Mouse (Mus musculus): Measurements from ENCODE around the gene Chaf1b. TPM values are rescaled to one million over a fixed set of nuclear protein-coding genes. Genes with fewer than 3 reads are reported as not detected.

Chaf1b gene
- total and polyA plus RNA-seq, 2 experiments from 2014 or later, result 12.6 to 13.6 TPM

- Histone ChIP-seq H3K27ac (ENCODE audit: low read depth) (no peak overlapping the region), H3K9ac (replicated peaks; ENCODE audit: low read depth, low read length) (no peak overlapping the region), H3K36me3 (replicated peaks; ENCODE audit: control insufficient read depth, insufficient read depth, low read length) (no peaks in the 10 kb centered on the region), H3K27me3 (ENCODE audit: control insufficient read depth, insufficient read depth, low read length) (no peaks in the 10 kb centered on the region), H3K4me3 (ENCODE audit: low read depth, low read length) (no peak overlapping the region), H3K4me2 (ENCODE audit: low read depth, low read length) (no peak overlapping the region), H3K9me3 (replicated peaks; ENCODE audit: control insufficient read depth, low read length) (no peaks in the 10 kb centered on the region), H3K4me1 (ENCODE audit: control insufficient read depth, insufficient read depth) (no peaks in the 10 kb centered on the region; the same call in 1 of the 2 replicates)
- DNase-seq (ENCODE audit: low spot score) (no peak), ATAC-seq (ENCODE audit: insufficient read depth, low read depth) (no peak)
- 73% methylated on average over 20 of the region's 20 CpGs for WGBS
- TF ChIP-seq CTCF (IDR thresholded peaks at IDR 0.05; ENCODE audit: low read depth), result no peak
- TF ChIP-seq EP300 (IDR thresholded peaks at IDR 0.05; ENCODE audit: low read depth), result no peak
Measured at GRCm38 (mm10) chr16:93919189-93919588, 35.5 kb downstream of the Chaf1b start.

- DNase-seq (ENCODE audit: low spot score), result no peak
- Histone ChIP-seq H3K4me3 (ENCODE audit: low read depth, low read length) (no peak overlapping the region), H3K4me2 (ENCODE audit: low read depth, low read length) (no peak overlapping the region), H3K9me3 (replicated peaks; ENCODE audit: control insufficient read depth, low read length) (no peaks in the 10 kb centered on the region), H3K27me3 (ENCODE audit: control insufficient read depth, insufficient read depth, low read length) (no peaks in the 10 kb centered on the region), H3K36me3 (replicated peaks; ENCODE audit: control insufficient read depth, insufficient read depth, low read length) (no peaks in the 10 kb centered on the region), H3K4me1 (ENCODE audit: control insufficient read depth, insufficient read depth) (no peaks in the 10 kb centered on the region; the same call in 1 of the 2 replicates), H3K27ac (ENCODE audit: low read depth) (no peak overlapping the region), H3K9ac (replicated peaks; ENCODE audit: low read depth, low read length) (no peak overlapping the region)
- 48% methylated on average over 4 of the region's 4 CpGs for WGBS
- TF ChIP-seq CTCF (IDR thresholded peaks at IDR 0.05; ENCODE audit: low read depth) (no peak), EP300 (IDR thresholded peaks at IDR 0.05; ENCODE audit: low read depth) (no peak)
- no peak for ATAC-seq (ENCODE audit: insufficient read depth, low read depth)
Measured at GRCm38 (mm10) chr16:93920673-93921072, 37.0 kb downstream of the Chaf1b start.

- Histone ChIP-seq H3K4me3 (ENCODE audit: low read depth, low read length) (no peak overlapping the region), H3K9me3 (replicated peaks; ENCODE audit: control insufficient read depth, low read length) (no peaks in the 10 kb centered on the region), H3K4me1 (ENCODE audit: control insufficient read depth, insufficient read depth) (no peaks in the 10 kb centered on the region; the same call in 1 of the 2 replicates), H3K36me3 (replicated peaks; ENCODE audit: control insufficient read depth, insufficient read depth, low read length) (no peaks in the 10 kb centered on the region), H3K27me3 (ENCODE audit: control insufficient read depth, insufficient read depth, low read length) (no peaks in the 10 kb centered on the region), H3K4me2 (ENCODE audit: low read depth, low read length) (no peak overlapping the region), H3K9ac (replicated peaks; ENCODE audit: low read depth, low read length) (no peak overlapping the region), H3K27ac (ENCODE audit: low read depth) (no peak overlapping the region)
- ATAC-seq (ENCODE audit: insufficient read depth, low read depth) (no peak), DNase-seq (ENCODE audit: low spot score) (no peak)
- TF ChIP-seq EP300 (IDR thresholded peaks at IDR 0.05; ENCODE audit: low read depth) (no peak), CTCF (IDR thresholded peaks at IDR 0.05; ENCODE audit: low read depth) (no peak)
- WGBS, result 73% methylated on average over 5 of the region's 5 CpGs
Measured at GRCm38 (mm10) chr16:93922835-93923389, 39.2 kb downstream of the Chaf1b start.

GRCm38 (mm10) chr16:93923788-93924187 is 40.1 kb downstream of the Chaf1b start:
- Histone ChIP-seq H3K27ac (ENCODE audit: low read depth) (no peak overlapping the region), H3K9me3 (replicated peaks; ENCODE audit: control insufficient read depth, low read length) (no peaks in the 10 kb centered on the region), H3K36me3 (replicated peaks; ENCODE audit: control insufficient read depth, insufficient read depth, low read length) (no peaks in the 10 kb centered on the region), H3K9ac (replicated peaks; ENCODE audit: low read depth, low read length) (no peak overlapping the region), H3K4me3 (ENCODE audit: low read depth, low read length) (no peak overlapping the region), H3K27me3 (ENCODE audit: control insufficient read depth, insufficient read depth, low read length) (no peaks in the 10 kb centered on the region), H3K4me1 (ENCODE audit: control insufficient read depth, insufficient read depth) (no peaks in the 10 kb centered on the region; the same call in 1 of the 2 replicates), H3K4me2 (ENCODE audit: low read depth, low read length) (no peak overlapping the region)
- ATAC-seq (ENCODE audit: insufficient read depth, low read depth) (no peak), DNase-seq (ENCODE audit: low spot score) (no peak)
- WGBS, result 69% methylated on average over 7 of the region's 7 CpGs
- TF ChIP-seq CTCF (IDR thresholded peaks at IDR 0.05; ENCODE audit: low read depth), result no peak
- no peak for TF ChIP-seq EP300 (IDR thresholded peaks at IDR 0.05; ENCODE audit: low read depth)

GRCm38 (mm10) chr16:93925684-93926247 is 42.1 kb downstream of the Chaf1b start:
- H3K36me3 ChIP-seq (replicated peaks; ENCODE audit: control insufficient read depth, insufficient read depth, low read length), result no peaks in the 10 kb centered on the region
- ATAC-seq (ENCODE audit: insufficient read depth, low read depth) (no peak), DNase-seq (ENCODE audit: low spot score) (no peak)
- no peaks in the 10 kb centered on the region for H3K27me3 ChIP-seq (ENCODE audit: control insufficient read depth, insufficient read depth, low read length)
- no peak overlapping the region for H3K27ac ChIP-seq (ENCODE audit: low read depth)
- no peak overlapping the region for H3K4me2 ChIP-seq (ENCODE audit: low read depth, low read length)
- no peaks in the 10 kb centered on the region for H3K9me3 ChIP-seq (replicated peaks; ENCODE audit: control insufficient read depth, low read length)
- TF ChIP-seq CTCF (IDR thresholded peaks at IDR 0.05; ENCODE audit: low read depth) (no peak), EP300 (IDR thresholded peaks at IDR 0.05; ENCODE audit: low read depth) (no peak)
- H3K9ac ChIP-seq (replicated peaks; ENCODE audit: low read depth, low read length), result no peak overlapping the region
- WGBS, result 79% methylated on average over 8 of the region's 8 CpGs
- H3K4me1 ChIP-seq (ENCODE audit: control insufficient read depth, insufficient read depth), result no peaks in the 10 kb centered on the region; the same call in 1 of the 2 replicates
- no peak overlapping the region for H3K4me3 ChIP-seq (ENCODE audit: low read depth, low read length)

Measured in heart, postnatal 0 days (tissue).